Mouse (Mus musculus) olfactory bulb, adult 2 months (tissue): ENCODE results near the gene Atic.

Experiments used
- CTCF ChIP-seq: fragments of 200-500 bp; IDR thresholded peaks from 2 replicates; pipeline ENCODE4 v1.5.1; 2012; ENCODE audit warnings: low read depth, mild to moderate bottlenecking, low read length, moderate library complexity; ENCODE audit not compliant: insufficient read depth
- POLR2A ChIP-seq: fragments of 200-500 bp; IDR thresholded peaks from 2 replicates; pipeline ENCODE4 v1.6.1; 2012; ENCODE audit warnings: mild to moderate bottlenecking, low read depth, low read length, moderate library complexity; ENCODE audit not compliant: insufficient read depth

DNA sequence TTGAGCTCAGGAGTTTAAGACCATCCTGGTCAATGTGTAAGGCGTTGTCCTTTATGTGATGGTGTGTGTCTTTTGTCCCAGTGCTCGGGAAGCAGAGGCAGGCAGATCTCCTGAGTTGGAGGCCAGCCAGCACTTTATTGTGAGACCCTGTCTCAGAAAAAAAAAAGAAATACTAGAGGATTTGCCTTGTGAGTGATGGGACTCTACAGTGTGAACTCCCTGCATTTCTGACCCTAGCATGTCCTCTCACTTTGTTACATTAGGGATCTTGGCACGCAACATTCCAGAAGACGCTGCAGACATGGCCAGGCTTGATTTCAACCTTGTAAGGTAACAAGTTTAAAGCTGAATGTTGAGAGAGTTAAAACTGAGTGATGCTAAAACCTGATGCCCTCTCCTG, 3.7 kb downstream of the Atic start:
- TF ChIP-seq POLR2A (no peak), CTCF (no peak)
